Mouse (Mus musculus): ENCODE results near the gene Padi4.
A peak's percentile ranks its signal among the peaks of the same experiment; 100 is the strongest.

- TF ChIP-seq EP300 (IDR thresholded peaks at IDR 0.05; ENCODE audit: insufficient read depth, low read depth, low read length) (no peak), CTCF (IDR thresholded peaks at IDR 0.05; ENCODE audit: low read depth, low read length) (no peak), POLR2A (IDR thresholded peaks at IDR 0.05; ENCODE audit: insufficient read depth, low read length) (peak; percentile 30)
These were observed 36.6 kb upstream of the Padi4 start, which contains the start of gene Padi3 for GRCm38 (mm10) chr4:140810458-140811260.
